Mouse (Mus musculus) myocyte (in vitro differentiated cells): ENCODE measurements around the gene Tnfrsf8.

ENCODE experiments used
- E2F4 ChIP-seq: IDR thresholded peaks from one replicate; pipeline ENCODE4 v1.6.1; 2011; ENCODE audit warnings: mild to moderate bottlenecking, control low read depth, moderate library complexity; ENCODE audit not compliant: insufficient read depth
- MAX ChIP-seq: IDR thresholded peaks from one replicate; pipeline ENCODE4 v1.6.1; 2011; ENCODE audit warnings: low read depth, mild to moderate bottlenecking, control low read depth
- POLR2A ChIP-seq: IDR thresholded peaks from one replicate; pipeline ENCODE4 v1.6.1; 2011; ENCODE audit warnings: low read depth, mild to moderate bottlenecking, control low read depth, moderate library complexity; ENCODE audit not compliant: insufficient read length
- POLR2AphosphoS2 ChIP-seq: IDR thresholded peaks from one replicate; pipeline ENCODE4 v1.6.1; 2011; ENCODE audit warnings: low read depth, control low read depth; ENCODE audit not compliant: insufficient read length
- REST ChIP-seq: IDR thresholded peaks from one replicate; pipeline ENCODE4 v1.6.1; 2011; ENCODE audit warnings: mild to moderate bottlenecking, control low read depth, moderate library complexity; ENCODE audit not compliant: insufficient read depth, insufficient read length
- TCF12 ChIP-seq: IDR thresholded peaks from one replicate; pipeline ENCODE4 v1.6.1; 2011; ENCODE audit warnings: mild to moderate bottlenecking, control low read depth; ENCODE audit not compliant: poor library complexity, insufficient read depth, severe bottlenecking
- USF1 ChIP-seq: IDR thresholded peaks from one replicate; pipeline ENCODE4 v1.6.1; 2011; ENCODE audit warnings: low read depth, mild to moderate bottlenecking, control low read depth, moderate library complexity

DNA sequence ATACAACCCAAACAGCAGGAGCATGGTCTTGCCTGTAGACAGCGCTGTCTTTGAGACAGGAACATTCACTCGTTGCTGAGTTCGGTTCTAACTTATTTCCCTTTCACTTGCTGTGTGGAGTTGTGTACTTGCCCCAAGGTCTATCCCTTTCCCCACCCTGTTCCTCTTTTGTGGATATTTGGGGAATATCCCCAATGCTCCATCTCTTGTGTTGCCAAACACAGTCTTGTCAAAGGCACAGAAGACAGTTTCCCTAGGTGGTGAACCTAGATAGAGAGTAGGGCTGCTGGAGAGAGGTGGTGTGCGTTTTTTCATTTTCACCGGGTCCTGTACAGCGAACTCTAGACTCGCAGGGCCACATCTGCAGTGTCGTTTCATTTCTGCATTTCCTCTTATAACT lies 62.4 kb downstream of the Tnfrsf8 start:
- TF ChIP-seq POLR2A (no peak), TCF12 (no peak), USF1 (no peak), POLR2AphosphoS2 (no peak), MAX (no peak), E2F4 (no peak), REST (no peak)
